Mouse (Mus musculus): ENCODE data around the gene Lsm4. TPM values are rescaled to one million over a fixed set of nuclear protein-coding genes. Genes with fewer than 3 reads are reported as not detected.

The Lsm4 gene
- 249 TPM for polyA plus RNA-seq (2017; shearing (Covaris generic))

DNA sequence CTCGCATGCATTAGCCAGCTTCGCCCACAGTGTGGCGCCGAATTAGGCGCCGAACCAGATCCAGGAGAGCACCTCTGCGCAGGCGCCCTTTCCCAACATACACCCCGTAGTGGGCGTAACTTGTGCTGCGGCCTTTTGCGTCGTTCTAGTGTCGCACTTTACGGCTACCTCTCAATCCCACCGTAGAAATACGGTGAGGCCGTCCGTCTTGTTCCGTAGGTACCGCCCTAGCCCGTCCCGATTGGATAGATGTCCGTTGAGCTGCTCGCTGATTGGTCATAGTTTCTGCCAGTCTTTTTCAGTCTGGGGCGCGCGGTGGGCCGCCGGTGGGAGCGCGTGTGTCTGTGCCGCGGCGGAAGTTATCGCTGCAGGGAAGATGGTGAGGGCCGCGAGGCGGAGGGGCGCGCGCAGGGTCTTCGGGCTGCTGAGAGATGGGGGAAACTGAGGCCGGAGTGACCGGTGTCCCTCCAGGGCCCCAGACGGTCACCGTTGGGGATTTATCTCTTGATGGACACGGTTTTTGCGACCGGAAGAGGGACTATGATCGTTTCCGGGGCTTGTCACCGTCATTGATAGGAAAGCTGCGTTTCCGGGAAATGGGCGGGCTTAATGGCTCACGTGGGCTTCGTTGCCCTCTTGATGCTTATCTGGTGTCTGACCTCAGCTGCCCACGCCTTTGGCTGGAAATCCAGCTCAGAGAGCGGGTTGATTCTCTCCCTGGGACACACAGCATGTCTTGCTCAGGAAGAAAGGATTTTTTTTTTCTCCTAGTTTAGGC lies at the start of gene Lsm4:
TSS of gene Lsm4 (plus strand) at position 170 of the 778 bp plus-strand sequence.

GRCm38 (mm10) chr8:70632346-70632892 lies 40.6 kb upstream of the Lsm4 start, which contains the start of gene Gdf15:
Gdf15 (minus strand) TSS chr8:70632456.

DNA sequence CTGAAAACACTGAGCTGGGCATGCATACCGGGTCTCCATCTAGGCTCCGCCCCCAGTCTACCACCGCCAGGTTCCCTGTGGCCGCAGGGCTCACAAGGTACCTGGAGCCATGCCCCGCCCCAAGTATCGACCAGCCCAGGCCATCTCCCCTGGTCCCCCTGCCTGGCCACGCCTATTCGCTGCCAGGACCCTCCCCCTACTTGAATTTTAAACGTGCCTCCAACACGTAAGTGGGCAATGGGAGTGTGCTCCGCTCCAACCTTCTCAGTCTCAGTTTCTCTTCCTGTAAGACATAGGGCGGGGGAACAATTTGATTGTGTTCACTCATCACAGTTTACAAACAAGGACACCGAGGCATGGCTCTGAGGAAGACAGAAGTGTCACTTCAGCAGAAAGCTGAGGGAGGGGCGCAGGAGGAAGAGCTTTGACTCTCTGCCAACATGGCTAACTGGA lies 12.7 kb upstream of the Lsm4 start, which contains the start of gene Pgpep1:
TSS of gene Pgpep1 (minus strand) at position 116 of the 453 bp plus-strand sequence.

DNA sequence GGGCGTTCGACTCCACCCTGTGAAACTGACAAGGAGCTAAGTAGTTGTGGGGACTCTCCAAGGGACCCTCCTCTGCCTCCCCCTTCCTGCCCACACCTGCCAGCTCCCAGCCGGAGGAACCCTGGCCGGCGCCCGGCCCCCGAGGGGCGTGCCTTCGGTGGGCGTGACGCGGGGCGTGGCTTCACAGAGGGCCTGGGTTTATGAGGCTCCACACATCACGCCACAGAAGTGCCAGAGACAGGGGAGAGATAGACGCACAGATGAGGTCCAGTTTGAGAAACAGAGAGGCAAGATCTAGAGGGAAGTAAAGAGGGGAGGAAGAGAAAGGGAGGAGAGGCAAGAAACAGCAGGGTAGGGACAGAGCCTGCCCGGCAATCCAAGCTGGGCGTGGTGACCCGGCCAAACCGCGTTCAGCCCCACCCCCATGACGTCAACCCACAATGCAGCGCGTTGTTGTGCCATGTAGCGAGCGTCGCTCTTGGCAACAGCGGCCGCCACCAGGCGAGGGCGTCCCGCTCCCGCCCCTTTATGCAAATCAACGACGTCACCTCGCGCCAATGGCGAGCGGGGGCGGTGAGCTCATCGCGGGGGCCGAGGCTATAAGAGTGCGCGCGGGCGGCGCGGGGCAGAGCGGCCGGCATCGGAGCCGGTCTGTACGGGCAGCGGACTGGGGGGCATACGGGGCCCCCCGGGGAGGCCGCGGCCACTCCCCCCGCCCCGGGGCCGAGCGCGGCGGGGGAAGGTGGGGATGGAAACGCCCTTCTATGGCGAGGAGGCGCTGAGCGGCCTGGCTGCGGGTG lies 25.5 kb downstream of the Lsm4 start, which contains the start of gene Jund:
TSS of gene Jund (plus strand) at position 640 of the 800 bp plus-strand sequence.

GRCm38 (mm10) chr8:70703287-70703686 lies 30.2 kb downstream of the Lsm4 start, which contains the start of gene Iqcn:
Iqcn (plus strand) TSS chr8:70703457.

DNA sequence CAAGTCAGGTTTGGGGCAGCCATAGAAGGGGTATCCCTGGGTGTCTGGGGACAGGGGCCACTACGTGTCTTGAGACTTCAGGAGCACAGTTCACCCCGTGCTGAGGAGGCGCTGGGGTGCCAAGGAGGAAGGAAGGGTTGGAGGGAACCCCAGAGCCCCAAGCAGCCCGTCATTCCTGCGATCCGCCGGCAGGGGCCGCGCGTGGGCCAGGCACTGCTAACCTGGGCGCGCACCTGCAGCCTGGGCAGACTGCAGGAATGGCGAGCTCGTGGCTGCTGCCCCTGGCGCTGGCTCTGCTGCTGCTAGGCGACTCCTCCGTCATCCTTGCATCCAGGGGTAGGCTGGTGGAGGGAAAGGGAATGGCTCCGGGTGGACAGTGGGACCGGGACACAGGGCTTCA lies 45.2 kb downstream of the Lsm4 start, which contains the start of gene Gm3336:
TSS of gene Gm3336 (plus strand) at position 247 of the 400 bp plus-strand sequence.

DNA sequence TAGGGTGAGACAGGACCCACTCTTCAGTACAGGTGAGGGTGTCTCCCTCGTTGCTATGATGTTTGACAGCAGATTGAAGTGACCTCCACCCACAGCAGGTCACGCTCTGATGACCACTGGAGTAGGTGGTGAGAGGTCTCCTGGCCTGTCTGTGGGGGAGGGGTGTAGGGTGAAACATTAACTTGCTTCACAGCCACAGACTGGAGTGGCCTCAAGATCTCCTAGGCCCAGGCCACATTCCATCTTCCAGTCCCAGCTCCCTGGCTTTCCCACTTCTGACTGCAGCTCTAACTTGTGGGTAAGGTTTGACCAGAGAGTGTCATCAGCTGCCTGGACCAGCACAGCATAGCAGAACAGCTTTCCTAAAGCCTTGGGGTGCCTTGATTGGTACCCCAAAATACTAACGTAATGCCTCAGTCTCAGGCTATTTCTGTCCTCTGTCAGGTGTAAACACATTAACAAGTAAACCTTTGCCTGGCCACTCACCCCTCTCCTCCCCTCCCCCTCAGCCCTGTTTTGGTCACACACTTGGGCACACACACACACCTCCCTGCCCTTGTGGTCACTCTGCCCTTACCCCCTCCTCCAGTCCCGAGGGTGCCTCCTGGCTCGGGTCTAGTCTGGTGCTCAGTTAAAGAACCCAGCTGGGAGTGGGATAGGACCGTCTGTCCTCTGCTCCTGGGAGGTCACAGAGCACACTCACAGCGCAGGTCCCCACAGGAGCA lies 50.6 kb downstream of the Lsm4 start, which contains the start of gene Pde4c:
TSS of gene Pde4c (plus strand) at position 235 of the 725 bp plus-strand sequence.

Other genes with a start within 250 kb of the Lsm4 start
- gene Crtc1, start 233.7 kb upstream of the Lsm4 start, polyA plus RNA-seq (2017; shearing (Covaris generic)), result 7.0 TPM
- gene Klhl26, start 196.3 kb upstream of the Lsm4 start, polyA plus RNA-seq (2017; shearing (Covaris generic)), result 9.9 TPM
- gene Tmem59l, start 185.9 kb upstream of the Lsm4 start, polyA plus RNA-seq (2017; shearing (Covaris generic)), result not detected
- not detected for gene Crlf1, start 180.1 kb upstream of the Lsm4 start, polyA plus RNA-seq (2017; shearing (Covaris generic))
- 57.8 TPM for gene Rex1bd, start 166.5 kb upstream of the Lsm4 start, polyA plus RNA-seq (2017; shearing (Covaris generic))
- gene Uba52, start 162.4 kb upstream of the Lsm4 start, polyA plus RNA-seq (2017; shearing (Covaris generic)), result 1,269 TPM
- gene Fkbp8, start 145.5 kb upstream of the Lsm4 start, polyA plus RNA-seq (2017; shearing (Covaris generic)), result 378 TPM
- 64.6 TPM for gene Kxd1, start 145.3 kb upstream of the Lsm4 start, polyA plus RNA-seq (2017; shearing (Covaris generic))
- 38.5 TPM for gene Ell, start 133.8 kb upstream of the Lsm4 start, polyA plus RNA-seq (2017; shearing (Covaris generic))
- 93.3 TPM for gene Isyna1, start 78.9 kb upstream of the Lsm4 start, polyA plus RNA-seq (2017; shearing (Covaris generic))
- 148 TPM for gene Ssbp4, start 64.4 kb upstream of the Lsm4 start, polyA plus RNA-seq (2017; shearing (Covaris generic))
- gene Lrrc25, start 57.1 kb upstream of the Lsm4 start, polyA plus RNA-seq (2017; shearing (Covaris generic)), result not detected
- not detected for gene Gdf15, start 40.8 kb upstream of the Lsm4 start, polyA plus RNA-seq (2017; shearing (Covaris generic))
- 0.79 TPM for gene Pgpep1, start 12.9 kb upstream of the Lsm4 start, polyA plus RNA-seq (2017; shearing (Covaris generic))
- gene Jund, start 25.7 kb downstream of the Lsm4 start, polyA plus RNA-seq (2017; shearing (Covaris generic)), result 1,865 TPM
- gene Iqcn, start 30.2 kb downstream of the Lsm4 start, polyA plus RNA-seq (2017; shearing (Covaris generic)), result 0.22 TPM
- not detected for gene Gm3336, start 45.3 kb downstream of the Lsm4 start, polyA plus RNA-seq (2017; shearing (Covaris generic))
- 0.24 TPM for gene Pde4c, start 50.5 kb downstream of the Lsm4 start, polyA plus RNA-seq (2017; shearing (Covaris generic))
- gene Rab3a, start 81.4 kb downstream of the Lsm4 start, polyA plus RNA-seq (2017; shearing (Covaris generic)), result 1.1 TPM
- 34.0 TPM for gene Mpv17l2, start 87.7 kb downstream of the Lsm4 start, polyA plus RNA-seq (2017; shearing (Covaris generic))
- gene Pik3r2, start 103.5 kb downstream of the Lsm4 start, polyA plus RNA-seq (2017; shearing (Covaris generic)), result 14.5 TPM
- 83.9 TPM for gene Mast3, start 131.8 kb downstream of the Lsm4 start, polyA plus RNA-seq (2017; shearing (Covaris generic))
- 25.7 TPM for gene Il12rb1, start 135.2 kb downstream of the Lsm4 start, polyA plus RNA-seq (2017; shearing (Covaris generic))
- 22.1 TPM for gene Arrdc2, start 166.5 kb downstream of the Lsm4 start, polyA plus RNA-seq (2017; shearing (Covaris generic))
- not detected for gene Kcnn1, start 190.0 kb downstream of the Lsm4 start, polyA plus RNA-seq (2017; shearing (Covaris generic))
- 77.8 TPM for gene Ccdc124, start 200.7 kb downstream of the Lsm4 start, polyA plus RNA-seq (2017; shearing (Covaris generic))
- gene Slc5a5, start 219.5 kb downstream of the Lsm4 start, polyA plus RNA-seq (2017; shearing (Covaris generic)), result 0.46 TPM
- gene Rpl18a, start 224.2 kb downstream of the Lsm4 start, polyA plus RNA-seq (2017; shearing (Covaris generic)), result 7,063 TPM
- 54.0 TPM for gene Map1s, start 232.7 kb downstream of the Lsm4 start, polyA plus RNA-seq (2017; shearing (Covaris generic))